Mouse (Mus musculus): ENCODE data around the gene Kat2a.
A peak's percentile ranks its signal among the peaks of the same experiment; 100 is the strongest.

Gene Kat2a

GRCm38 (mm10) chr11:100735954-100736745, 23.9 kb upstream of the Kat2a start:
- no peak for DNase-seq (ENCODE audit: low read depth)

GRCm38 (mm10) chr11:100735134-100735865, 23.0 kb upstream of the Kat2a start:
- DNase-seq (ENCODE audit: low read depth): no peak

- no peak for DNase-seq (ENCODE audit: low read depth)
Observed at GRCm38 (mm10) chr11:100730477-100731205, 18.4 kb upstream of the Kat2a start.

GRCm38 (mm10) chr11:100729976-100730375, 17.7 kb upstream of the Kat2a start:
- DNase-seq (ENCODE audit: low read depth): no peak

- DNase-seq (ENCODE audit: low read depth): no peak
Observed at GRCm38 (mm10) chr11:100728601-100729000, 16.3 kb upstream of the Kat2a start.

GRCm38 (mm10) chr11:100727201-100727600, 14.9 kb upstream of the Kat2a start:
- no peak for DNase-seq (ENCODE audit: low read depth)

- no peak for DNase-seq (ENCODE audit: low read depth)
Observed at GRCm38 (mm10) chr11:100724919-100725512, 12.8 kb upstream of the Kat2a start.

- DNase-seq (ENCODE audit: low read depth): no peak
Observed at GRCm38 (mm10) chr11:100722493-100723028, 10.3 kb upstream of the Kat2a start.

- no peak for DNase-seq (ENCODE audit: low read depth)
Observed at GRCm38 (mm10) chr11:100721776-100722492, 9.7 kb upstream of the Kat2a start.

- DNase-seq (ENCODE audit: low read depth): no peak
Observed at GRCm38 (mm10) chr11:100721254-100721653, 9.0 kb upstream of the Kat2a start.

- no peak for DNase-seq (ENCODE audit: low read depth)
Observed at GRCm38 (mm10) chr11:100720345-100720744, 8.1 kb upstream of the Kat2a start.

- DNase-seq (ENCODE audit: low read depth): no peak
Observed at GRCm38 (mm10) chr11:100719893-100720292, 7.6 kb upstream of the Kat2a start.

- no peak for DNase-seq (ENCODE audit: low read depth)
Observed at GRCm38 (mm10) chr11:100719312-100719711, 7.0 kb upstream of the Kat2a start.

- no peak for DNase-seq (ENCODE audit: low read depth)
Observed at GRCm38 (mm10) chr11:100718866-100719265, 6.6 kb upstream of the Kat2a start.

GRCm38 (mm10) chr11:100718462-100718861, 6.2 kb upstream of the Kat2a start:
- DNase-seq (ENCODE audit: low read depth): no peak

GRCm38 (mm10) chr11:100716649-100717048, 4.4 kb upstream of the Kat2a start:
- no peak for DNase-seq (ENCODE audit: low read depth)

GRCm38 (mm10) chr11:100714948-100715347, 2.7 kb upstream of the Kat2a start:
- DNase-seq (ENCODE audit: low read depth): no peak

- DNase-seq (ENCODE audit: low read depth): peak; percentile 83
Observed at GRCm38 (mm10) chr11:100714534-100714915, 2.3 kb upstream of the Kat2a start.

GRCm38 (mm10) chr11:100713735-100714533, 1.7 kb upstream of the Kat2a start, which contains the start of gene Hspb9:
Gene Hspb9, plus strand, starts transcription at chr11:100713850.
- DNase-seq (ENCODE audit: low read depth): peak; percentile 78

GRCm38 (mm10) chr11:100713174-100713573, 909 bp upstream of the Kat2a start:
- no peak for DNase-seq (ENCODE audit: low read depth)

All from c-Kit-positive CD71-positive TER-119-negative erythroid progenitor cells, embryonic 14.5 days (primary cell).